Mouse (Mus musculus): ENCODE measurements around the gene Sprr2f.

Sprr2f gene

DNA sequence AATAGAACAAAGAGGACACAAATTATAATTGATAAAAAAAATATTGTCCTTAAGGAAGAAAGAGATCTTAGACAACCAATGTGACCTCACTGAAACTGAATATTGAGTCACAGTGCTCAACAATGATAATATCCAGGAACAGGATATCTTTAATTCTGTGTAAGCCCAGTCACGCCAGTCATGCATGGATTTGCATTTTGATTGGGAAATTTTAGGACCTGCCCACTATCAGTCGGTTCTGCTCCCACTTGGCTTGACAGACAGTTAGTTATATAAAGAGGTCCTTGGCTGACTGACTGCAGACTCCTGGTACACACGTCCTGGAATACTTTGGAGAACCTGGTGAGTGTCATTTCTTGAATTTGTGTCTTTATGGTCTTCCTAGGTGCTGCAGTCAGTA is at the start of gene Sprr2f:
Sprr2f (plus strand) TSS at position 301 of the 400 bp plus-strand sequence.
- in situ Hi-C loops (cut with MboI; ENCODE audit: low sequenced_read_pairs), result no loop called here

GRCm38 (mm10) chr3:92316320-92316719 is 48.7 kb upstream of the Sprr2f start, which contains the start of gene Sprr2b:
Sprr2b (plus strand) TSS chr3:92316620.
- in situ Hi-C loops (cut with MboI; ENCODE audit: low sequenced_read_pairs), result no loop called here

GRCm38 (mm10) chr3:92317384-92317783 is 47.6 kb upstream of the Sprr2f start:
- in situ Hi-C loops (cut with MboI; ENCODE audit: low sequenced_read_pairs), result no loop called here

- in situ Hi-C loops (cut with MboI; ENCODE audit: low sequenced_read_pairs), result no loop called here
These were observed 28.7 kb upstream of the Sprr2f start for GRCm38 (mm10) chr3:92336278-92336677.

- in situ Hi-C loops (cut with MboI; ENCODE audit: low sequenced_read_pairs), result no loop called here
These were observed 26.1 kb upstream of the Sprr2f start, which contains the start of gene Sprr2d for GRCm38 (mm10) chr3:92338840-92339239. Sprr2d (plus strand) TSS chr3:92339140.

GRCm38 (mm10) chr3:92351843-92352242 is 13.1 kb upstream of the Sprr2f start, which contains the start of gene Sprr2e:
Sprr2e (plus strand) TSS chr3:92352143.
- in situ Hi-C loops (cut with MboI; ENCODE audit: low sequenced_read_pairs), result no loop called here

DNA sequence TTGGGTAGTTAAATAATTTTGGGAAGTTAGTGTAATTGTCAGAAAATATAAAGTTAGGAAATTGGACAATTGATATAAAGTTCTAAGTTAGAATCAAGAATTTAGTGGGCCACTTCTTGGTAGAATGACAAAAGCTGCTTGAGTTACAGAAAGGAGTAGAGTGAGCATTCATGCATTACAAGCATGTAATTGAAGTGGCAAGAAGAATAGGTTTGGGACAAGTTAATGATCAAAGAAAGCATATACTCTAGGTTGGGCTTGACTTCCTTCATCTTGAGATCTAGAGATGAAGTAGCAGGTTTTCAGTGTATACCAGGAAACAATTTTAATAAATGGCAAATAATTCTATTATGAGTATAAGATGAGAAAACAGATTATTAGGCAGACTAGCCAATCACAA is 3.4 kb upstream of the Sprr2f start:
- in situ Hi-C loops (cut with MboI; ENCODE audit: low sequenced_read_pairs), result no loop called here

- in situ Hi-C loops (cut with MboI; ENCODE audit: low sequenced_read_pairs), result no loop called here
These were observed 8.6 kb downstream of the Sprr2f start for GRCm38 (mm10) chr3:92373613-92374012.

DNA sequence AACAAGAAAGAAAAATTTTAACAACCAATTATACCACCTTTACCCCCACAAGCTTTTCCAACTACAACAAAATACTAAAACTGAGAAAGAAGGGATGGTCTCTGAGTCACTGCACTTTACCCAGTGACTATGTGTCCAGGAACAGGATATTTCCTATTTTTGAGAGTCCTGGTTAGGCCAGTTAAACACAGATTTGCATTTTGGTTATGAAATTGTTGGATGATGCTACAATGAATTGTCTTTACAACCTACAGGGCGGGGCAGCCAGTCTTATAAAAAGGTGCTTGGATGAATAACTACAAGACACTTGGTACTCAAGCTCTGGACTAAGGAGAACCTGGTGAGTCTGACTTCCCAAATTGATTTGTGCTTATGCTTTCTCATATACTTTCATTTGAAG is 20.4 kb downstream of the Sprr2f start, which contains the start of gene Sprr2h:
Sprr2h (plus strand) TSS at position 301 of the 400 bp plus-strand sequence.
- in situ Hi-C loops (cut with MboI; ENCODE audit: low sequenced_read_pairs), result no loop called here

- in situ Hi-C loops (cut with MboI; ENCODE audit: low sequenced_read_pairs), result no loop called here
These were observed 29.3 kb downstream of the Sprr2f start for GRCm38 (mm10) chr3:92394301-92394700.

- in situ Hi-C loops (cut with MboI; ENCODE audit: low sequenced_read_pairs), result no loop called here
These were observed 42.7 kb downstream of the Sprr2f start, which contains the start of gene Sprr2i for GRCm38 (mm10) chr3:92407691-92408090. Sprr2i (plus strand) TSS chr3:92407991.
